Mouse (Mus musculus): Measurements from ENCODE around the gene Usp42.

Gene Usp42

DNA sequence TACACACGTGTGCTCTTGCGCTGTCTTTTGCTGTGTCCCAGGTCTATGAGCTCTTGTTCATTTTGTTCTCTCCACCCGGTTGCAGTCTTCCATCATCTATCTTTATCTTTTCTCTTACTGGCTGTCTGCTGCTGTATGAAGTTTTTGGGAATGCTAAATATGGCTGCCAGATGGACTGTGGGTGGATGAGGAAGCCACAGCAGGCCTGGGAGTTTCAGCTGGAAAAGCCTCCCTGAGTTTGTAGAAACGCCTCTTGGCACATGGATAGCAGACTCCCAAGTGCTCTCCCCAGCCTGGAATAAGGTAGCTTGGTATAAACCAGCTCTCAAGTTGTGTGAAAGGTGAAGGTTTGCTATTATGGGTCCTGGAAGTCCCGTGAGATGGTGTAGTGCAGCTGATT is 41.2 kb downstream of the Usp42 start:
- in situ Hi-C loops (cut with MboI, MseI), result no loop called here

DNA sequence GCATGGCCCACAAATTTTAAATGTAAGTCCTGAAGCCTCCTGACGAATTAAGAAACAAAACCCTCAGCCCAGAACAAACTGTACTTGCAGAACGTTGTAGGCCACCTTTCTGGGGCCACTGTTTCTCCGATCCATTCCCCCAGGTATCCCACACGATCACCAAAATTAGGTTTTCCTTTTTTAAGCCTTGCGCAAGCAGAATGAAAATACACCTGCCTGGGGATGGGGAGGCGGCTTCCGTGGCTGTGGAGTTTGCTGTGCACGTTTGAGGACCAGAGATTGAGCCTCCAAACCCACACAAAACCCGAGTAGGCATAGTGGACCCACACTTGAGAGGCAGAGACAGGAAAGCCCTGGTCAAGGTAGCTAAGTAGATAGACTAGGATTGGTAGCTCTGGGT is 41.7 kb downstream of the Usp42 start:
- in situ Hi-C loops (cut with MboI, MseI), result no loop called here

DNA sequence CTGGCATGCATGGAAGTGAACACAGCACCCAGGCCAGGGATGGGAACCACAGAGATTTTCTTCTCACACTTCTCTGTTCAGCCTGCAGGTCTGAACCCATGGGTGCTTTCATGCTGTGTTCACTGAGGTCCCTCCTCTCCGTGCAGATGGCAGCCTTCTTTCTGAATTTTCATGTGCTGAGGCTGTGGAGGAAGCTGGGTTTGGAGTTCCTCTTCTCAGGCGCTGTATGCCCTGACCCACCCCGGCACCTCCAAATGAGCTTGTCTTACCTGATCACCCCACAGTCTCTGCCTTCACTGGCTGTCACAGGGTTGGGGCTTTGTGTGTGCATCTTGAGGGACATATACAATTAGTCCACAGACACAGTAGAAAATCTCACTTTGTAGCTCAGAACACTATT is 44.5 kb downstream of the Usp42 start:
- in situ Hi-C loops (cut with MboI, MseI), result no loop called here

DNA sequence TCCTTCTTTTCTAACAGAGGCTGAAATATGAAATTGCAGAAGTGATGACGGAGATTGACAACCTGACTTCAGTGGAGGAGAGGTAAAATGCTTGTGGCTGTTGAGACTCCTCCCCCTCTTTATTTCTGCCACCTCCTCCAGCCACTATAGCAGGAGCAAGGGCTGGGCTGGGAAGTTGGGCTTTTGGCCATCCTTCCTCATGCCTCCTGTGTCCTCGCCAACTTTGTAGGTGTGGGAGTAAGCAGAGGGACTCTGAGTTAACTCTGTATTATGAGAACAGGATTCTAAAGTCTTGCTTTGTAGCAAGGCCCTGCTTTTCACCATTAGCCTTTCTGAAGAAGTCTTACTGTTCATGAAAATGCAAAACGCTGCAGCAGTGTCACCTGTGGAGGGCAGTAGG is 45.6 kb downstream of the Usp42 start:
- in situ Hi-C loops (cut with MboI, MseI), result no loop called here

DNA sequence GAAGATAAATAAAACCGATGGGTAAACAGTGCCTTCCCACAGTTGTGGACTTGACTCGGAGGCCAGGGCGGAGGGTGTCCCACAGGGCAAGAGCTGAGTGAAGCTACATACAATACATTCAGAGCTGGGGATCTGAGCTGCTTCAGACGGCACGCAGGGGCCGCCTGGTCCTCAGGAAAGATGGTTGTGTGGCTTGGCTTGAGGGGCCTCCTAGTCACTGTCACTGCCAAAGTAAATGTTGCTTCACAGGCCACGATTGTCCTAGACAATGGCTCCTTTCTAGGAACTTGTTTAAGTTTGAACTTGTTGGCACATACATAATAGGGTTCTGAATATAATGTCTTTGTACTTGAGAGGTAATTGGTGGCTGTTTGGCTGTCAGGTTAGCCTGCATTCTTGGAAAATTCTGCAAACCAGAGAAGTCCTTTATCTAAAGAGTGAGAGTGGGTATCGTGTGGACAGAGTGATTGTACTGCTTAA is 47.1 kb downstream of the Usp42 start:
- in situ Hi-C loops (cut with MboI, MseI), result no loop called here

DNA sequence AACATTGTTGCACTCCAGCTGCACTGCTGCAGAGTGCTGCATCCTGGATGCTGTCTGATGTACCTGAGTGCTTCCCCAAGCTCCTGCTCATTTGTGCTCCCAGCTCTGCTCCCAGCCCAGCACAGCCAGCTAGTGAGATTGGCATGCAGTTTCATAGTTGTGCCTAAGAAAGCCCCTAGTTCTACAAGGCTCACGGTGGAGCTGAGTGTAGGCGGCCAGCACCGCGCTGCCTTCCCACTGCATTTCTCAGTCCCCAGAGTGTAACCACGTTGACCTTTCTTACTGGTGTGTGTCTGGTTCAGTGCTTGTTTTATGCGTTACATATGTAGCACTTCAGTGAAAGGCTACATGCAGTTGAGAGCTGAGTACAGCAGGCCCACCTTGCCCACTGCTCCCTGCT is 48.4 kb downstream of the Usp42 start:
- in situ Hi-C loops (cut with MboI, MseI), result no loop called here

DNA sequence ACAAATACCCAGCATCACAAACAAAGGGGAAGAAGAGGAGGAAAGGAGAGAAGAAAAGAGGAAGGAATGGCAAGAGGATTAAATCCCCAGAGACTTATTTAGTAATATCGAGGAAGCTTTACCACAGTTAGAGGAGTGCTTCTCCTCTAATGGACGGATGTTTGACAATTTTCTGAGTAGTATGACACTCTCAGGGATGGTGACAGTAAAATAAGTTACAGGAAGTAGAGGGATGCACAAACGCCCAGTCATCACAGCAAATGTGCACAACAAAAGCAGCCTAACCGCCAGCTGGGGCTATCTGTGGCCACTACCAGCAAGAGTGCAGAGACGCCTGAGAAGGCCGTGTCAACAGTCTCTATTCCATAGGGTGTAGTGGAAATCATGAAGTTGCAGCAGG is 52.4 kb downstream of the Usp42 start:
- in situ Hi-C loops (cut with MboI, MseI), result no loop called here

DNA sequence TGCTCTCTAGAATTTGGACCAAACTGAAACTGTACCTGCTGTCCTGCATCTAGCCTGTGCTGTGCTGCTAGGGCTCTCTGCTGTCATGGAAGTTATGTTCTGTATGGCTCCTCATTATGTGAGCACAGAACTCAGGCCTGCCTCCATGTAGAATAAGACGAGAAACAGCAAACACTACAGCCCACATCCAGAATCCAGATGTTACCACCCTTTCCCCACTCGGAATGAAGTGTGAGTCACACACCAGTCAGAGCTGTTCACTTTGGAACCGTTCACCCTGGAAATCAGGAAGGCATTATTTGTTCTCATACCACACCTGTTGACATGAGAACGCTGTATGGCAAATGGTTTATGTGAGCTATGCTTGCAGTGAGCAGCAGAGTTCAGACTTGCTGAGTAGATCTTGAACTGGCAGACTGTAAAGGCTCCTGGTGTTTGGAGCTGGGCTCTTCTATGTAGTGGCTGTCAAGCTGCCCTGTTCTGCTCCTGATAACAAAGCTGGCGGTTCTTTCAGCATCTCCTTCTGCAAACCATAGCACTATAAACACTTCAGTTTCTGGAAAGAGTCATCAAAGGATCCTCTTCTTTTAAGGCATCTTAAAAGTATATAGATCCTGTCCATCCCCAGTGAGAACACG is 53.3 kb downstream of the Usp42 start:
- in situ Hi-C loops (cut with MboI, MseI), result no loop called here

DNA sequence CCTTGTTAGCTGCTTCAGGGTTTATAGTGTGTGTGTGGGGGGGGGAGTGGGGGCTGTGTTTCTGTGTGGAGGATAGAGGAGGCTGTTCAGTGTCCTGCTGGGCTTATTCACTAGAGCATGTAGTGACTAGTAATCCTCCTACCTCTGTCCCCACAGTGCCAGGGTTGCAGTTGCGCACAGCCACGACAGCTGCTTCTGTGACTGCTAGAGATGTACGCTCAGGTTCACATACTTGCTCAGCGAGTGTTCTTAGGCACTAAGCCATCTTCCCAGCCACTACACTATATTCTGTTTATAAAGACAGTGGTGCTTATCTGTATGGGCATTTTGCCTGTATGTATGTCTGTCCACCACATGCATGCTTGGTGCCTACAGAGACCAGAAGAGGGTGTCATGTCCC is 54.7 kb downstream of the Usp42 start:
- in situ Hi-C loops (cut with MboI, MseI), result no loop called here

DNA sequence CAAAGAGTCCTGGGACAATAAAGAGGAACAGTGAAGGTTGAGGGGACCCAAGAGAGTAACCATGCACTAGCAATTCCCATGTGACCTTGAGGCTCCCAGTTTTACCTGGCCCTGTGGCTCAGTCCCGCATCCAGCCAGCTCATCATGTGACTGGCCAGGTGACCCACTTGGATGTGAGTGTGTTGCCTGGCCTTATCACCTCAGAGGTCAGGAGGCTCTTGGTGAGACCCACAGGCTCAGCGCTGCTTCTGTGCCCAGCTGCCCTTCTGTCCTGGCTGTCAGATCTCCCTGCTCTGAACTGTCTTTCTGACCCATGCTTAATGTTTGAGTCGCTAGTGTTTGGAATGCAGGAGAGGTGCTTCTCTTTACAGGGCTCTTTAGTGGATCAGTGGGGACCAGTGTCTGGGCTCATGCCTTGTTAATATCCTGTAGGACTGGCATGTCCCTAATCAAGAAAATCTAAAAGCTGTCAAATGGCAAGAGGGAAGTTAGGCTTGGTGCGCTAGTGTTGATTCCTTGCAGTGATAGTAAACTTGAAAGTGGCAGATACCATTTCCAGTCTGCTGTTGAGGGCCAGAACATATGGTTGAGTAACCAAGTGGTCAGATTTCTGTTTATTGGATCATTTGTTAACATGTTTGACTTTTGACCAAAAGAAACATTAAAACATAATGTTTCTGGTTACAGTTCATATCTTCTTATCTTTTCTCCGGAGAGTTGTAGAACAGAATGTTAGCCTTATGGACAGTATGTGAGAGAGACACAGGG is 55.7 kb downstream of the Usp42 start:
- in situ Hi-C loops (cut with MboI, MseI), result no loop called here

DNA sequence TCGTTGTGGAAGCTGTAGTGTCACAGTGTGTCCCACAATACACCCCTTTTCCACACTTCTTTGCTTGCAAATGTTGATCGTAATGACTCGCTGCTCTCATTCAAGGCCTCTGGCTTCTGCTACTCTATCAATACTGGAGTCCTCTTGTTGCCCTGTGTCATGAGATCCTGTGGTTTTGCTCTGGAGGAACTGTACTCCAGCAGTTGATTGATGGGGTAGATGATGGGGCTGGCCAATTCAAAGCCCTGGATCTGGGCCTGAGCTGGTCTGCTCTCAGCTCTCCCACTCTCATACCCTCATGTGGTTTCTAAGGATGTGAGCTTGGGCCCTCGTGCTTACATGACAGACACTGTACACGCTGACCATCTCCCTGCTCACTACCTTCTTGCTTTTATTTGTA is 57.5 kb downstream of the Usp42 start:
- in situ Hi-C loops (cut with MboI, MseI), result no loop called here

DNA sequence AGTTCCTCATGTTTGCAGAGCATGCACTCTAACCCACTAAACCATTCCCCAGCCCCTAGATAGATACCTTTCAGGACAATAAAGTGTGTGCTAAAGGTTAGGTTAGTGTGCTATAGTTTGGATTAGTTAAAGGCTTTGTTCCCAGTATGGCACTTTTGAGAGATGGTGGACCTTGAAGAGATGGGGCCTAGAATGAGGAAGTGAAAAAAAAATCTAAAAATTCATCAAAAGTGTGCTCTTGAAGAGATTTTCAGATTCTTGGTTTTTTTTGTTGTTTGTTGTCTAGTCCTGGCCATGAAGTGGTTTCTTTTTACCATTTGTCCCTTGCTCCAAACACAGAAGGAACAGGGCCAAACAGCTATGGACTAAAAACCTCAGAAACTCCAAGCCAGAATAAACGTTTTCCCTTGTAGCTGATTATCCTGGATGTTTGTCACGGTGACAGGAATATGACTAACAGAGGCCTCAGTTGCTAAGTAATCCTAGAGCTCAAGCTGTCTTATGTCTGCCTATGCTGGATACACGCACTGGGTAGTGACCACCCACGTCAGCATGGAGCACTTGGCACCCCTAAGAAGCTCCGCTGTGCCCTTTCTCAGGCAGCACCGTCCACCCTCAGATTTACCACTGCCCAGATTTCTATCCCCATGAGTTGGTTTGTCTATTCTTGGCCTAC is 61.2 kb downstream of the Usp42 start:
- in situ Hi-C loops (cut with MboI, MseI), result no loop called here

DNA sequence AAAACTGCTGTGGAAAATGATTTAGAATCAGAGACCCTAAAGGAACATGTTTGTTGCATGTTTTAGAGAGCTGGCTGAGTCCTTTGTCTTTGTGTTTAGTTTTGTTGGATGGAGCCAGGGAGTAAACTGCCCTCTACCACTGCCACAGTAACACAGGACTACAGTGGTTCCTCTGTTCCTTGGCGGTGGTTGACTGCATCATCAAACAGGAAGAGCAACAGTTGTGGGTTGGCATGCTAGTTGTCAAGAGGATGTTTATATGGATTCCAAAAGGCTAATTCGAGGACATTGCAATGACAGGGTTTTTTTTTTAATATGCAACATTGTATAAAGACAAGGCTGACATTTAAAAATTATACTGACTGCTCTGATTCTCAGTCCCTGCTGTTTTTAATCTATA is 62.2 kb downstream of the Usp42 start:
- in situ Hi-C loops (cut with MboI, MseI), result no loop called here

DNA sequence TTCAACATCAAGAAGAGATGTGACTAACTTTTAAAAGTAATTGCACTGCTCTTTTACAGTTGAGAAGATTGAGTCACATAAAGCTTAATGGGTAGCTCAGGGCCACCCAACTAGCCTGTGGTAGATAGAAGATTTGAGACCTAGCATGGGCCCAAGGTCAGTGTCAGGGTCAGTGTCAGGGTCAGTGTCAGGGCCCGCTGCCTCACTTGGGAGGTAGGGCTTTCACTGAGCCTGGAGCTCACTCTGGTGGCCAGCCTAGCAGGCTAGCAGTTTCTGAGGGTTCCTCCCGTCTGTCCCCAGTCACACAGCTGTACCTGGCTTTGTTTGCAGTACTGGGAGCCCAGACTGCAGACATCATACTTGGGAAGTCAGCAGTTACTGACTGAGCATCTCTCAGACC is 62.7 kb downstream of the Usp42 start:
- in situ Hi-C loops (cut with MboI, MseI), result no loop called here

DNA sequence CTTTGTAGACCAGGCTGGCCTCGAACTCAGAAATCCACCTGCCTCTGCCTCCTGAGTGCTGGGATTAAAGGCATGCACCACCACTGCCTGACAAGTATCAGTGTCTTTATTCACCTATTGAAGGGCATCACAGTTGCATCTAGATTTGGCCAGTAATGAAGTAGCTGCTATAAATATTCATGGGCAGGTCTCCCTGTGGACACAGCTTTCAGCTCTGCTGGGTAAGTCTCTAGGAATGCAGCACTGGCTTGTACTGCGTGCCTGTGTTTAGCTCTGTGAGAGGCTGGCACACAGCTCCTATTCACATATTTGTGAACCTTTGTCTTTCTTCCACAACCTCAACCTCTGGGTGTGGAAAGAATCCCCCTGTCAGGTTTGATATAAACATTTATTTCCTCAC is 63.2 kb downstream of the Usp42 start:
- in situ Hi-C loops (cut with MboI, MseI), result no loop called here

DNA sequence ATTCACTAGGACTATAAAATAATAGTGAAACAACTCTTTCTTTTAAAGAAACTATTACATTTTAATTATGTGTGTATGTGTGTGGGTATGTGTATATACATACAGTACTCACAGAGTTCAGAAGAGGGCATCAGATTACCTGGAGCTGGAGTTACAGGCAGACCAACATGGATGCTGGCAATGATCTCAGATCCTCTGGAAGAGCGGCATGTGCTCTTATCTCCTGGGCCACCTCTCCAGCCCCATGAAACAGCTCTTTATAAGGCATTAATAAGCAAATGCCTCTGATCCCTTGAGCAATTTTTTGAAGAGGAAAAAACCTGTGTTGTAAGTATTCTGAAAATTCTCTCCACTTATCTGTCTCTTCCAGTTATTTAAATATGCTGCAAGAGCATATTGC is 66.1 kb downstream of the Usp42 start:
- in situ Hi-C loops (cut with MboI, MseI), result no loop called here

DNA sequence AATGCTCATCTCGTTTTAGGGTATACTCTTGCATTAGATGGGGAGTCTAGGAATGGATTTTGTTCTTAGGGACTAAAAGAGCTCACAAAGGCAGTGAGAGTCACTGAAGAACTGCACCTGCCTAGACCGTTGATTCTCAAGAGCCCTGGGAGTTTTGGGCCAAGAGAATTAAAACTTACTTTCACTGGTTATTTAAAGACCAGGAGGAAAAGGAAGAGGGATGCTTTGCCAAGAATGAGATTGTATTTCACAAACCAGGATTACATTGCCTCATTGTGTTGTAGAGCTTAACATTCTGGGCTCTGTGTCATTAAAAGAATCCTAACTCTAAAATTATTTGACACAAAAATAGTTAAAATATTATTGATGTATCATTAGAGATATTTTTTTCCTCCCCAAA is 66.5 kb downstream of the Usp42 start:
- in situ Hi-C loops (cut with MboI, MseI), result no loop called here

DNA sequence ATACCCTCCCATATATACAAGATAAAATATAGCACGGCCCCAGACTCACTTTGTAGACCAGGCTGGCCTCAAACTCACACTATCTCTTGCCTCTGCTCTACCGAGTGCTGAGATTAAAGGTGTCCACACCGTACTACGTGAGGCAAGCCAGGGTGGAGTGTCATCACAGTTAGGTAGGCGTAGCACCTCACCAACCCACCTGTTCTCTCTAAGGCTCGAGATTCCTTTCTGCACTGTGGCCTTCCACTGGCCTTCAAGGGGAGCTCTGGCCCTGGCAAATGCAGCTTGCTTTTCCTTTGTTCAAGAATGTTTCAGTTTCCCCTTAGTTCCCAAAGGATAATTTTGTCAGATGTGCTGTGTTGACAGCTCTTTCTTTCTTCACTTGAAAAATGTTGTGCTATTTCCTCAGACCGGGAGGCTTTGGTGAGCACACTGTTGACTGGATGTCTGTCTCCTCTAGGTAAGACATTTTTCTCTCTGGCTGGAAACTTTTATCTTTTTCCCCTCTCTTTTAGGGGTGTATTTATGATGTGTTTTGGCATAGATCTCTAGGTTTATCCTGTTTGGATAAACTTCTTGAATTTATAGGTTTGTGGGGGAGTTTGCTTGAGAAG is 68.9 kb downstream of the Usp42 start:
- in situ Hi-C loops (cut with MboI, MseI), result no loop called here
